Mouse (Mus musculus) stomach, postnatal 0 days (tissue): ENCODE measurements around the gene Adk. TPM values are rescaled to one million over a fixed set of nuclear protein-coding genes. Genes with fewer than 3 reads are reported as not detected.

Source experiments
- ATAC-seq: fragments of 200-750 bp; cut with Nextera tagmentation; 2 replicates; pipeline ENCODE4 v1.8.0; 2017; ENCODE audit not compliant: low FRiP score, low TSS enrichment
- DNase-seq: peaks from one replicate; pipeline ENCODE4 v3.0.0-alpha.2; 2016; ENCODE audit warnings: low spot score
- H3K27ac ChIP-seq: fragments of 300-500 bp; sonication (generic); replicated peaks from 2 replicates; pipeline ENCODE4 v1.5.1; 2014; ENCODE audit warnings: mild to moderate bottlenecking, control low read depth
- H3K27me3 ChIP-seq: fragments of 300-500 bp; sonication (generic); 2 replicates; pipeline ENCODE4 v1.6.1; 2014; ENCODE audit warnings: low read length; ENCODE audit not compliant: control insufficient read depth, insufficient read depth
- H3K36me3 ChIP-seq: fragments of 300-500 bp; sonication (generic); 2 replicates; pipeline ENCODE4 v1.6.1; 2014; ENCODE audit warnings: low read length, mixed read lengths; ENCODE audit not compliant: control insufficient read depth, insufficient read depth
- H3K4me1 ChIP-seq: fragments of 300-500 bp; sonication (generic); replicated peaks from 2 replicates; pipeline ENCODE4 v1.6.1; 2014; ENCODE audit warnings: antibody characterized with exemption; ENCODE audit not compliant: control insufficient read depth, insufficient read depth
- H3K4me2 ChIP-seq: fragments of 300-500 bp; sonication (generic); replicated peaks from 2 replicates; pipeline ENCODE4 v1.6.1; 2014; ENCODE audit warnings: low read depth, mild to moderate bottlenecking, control low read depth, moderate library complexity
- H3K4me3 ChIP-seq: fragments of 300-500 bp; sonication (generic); 2 replicates; pipeline ENCODE4 v1.5.1; 2014; ENCODE audit warnings: low read depth, low read length, control low read depth
- H3K9ac ChIP-seq: fragments of 300-500 bp; sonication (generic); 2 replicates; pipeline ENCODE4 v1.6.1; 2014; ENCODE audit warnings: mild to moderate bottlenecking, low read length, control low read depth, mixed read lengths
- H3K9me3 ChIP-seq: fragments of 300-500 bp; sonication (generic); 2 replicates; pipeline ENCODE4 v1.6.1; 2016; ENCODE audit warnings: low read length; ENCODE audit not compliant: control insufficient read depth
- CTCF ChIP-seq: IDR thresholded peaks from 2 replicates; pipeline ENCODE4 v1.5.1; 2016; ENCODE audit warnings: antibody characterized with exemption, low read depth, mild to moderate bottlenecking, moderate library complexity
- EP300 ChIP-seq: optimal IDR thresholded peaks from 2 replicates; pipeline ENCODE3; 2016; ENCODE audit warnings: antibody characterized with exemption
- WGBS: fragments of 180-500 bp; shearing (Covaris S2); extraction: QIAGEN DNeasy Blood & Tissue Kit; methylation state at CpG from one replicate; pipeline ENCODE4 v1.1.7; 2014; 5-methylcytosine and 5-hydroxymethylcytosine counted together
- polyA plus RNA-seq: library from polyadenylated mRNA; unstranded; fragments of >200 nt; fragmentation: Nextera tagmentation; extraction: Ambion mirVana; gene quantifications from 2 replicates; pipeline ENCODE4 v1.2.1, GENCODE M21; 2015

Adk gene
- polyA plus RNA-seq, 1 experiment from 2014 or later, result 106 TPM

- Histone ChIP-seq H3K27ac (no peak overlapping the region), H3K9ac (no peak overlapping the region), H3K9me3 (no peaks in the 10 kb centered on the region), H3K4me3 (no peak overlapping the region), H3K4me2 (no peak overlapping the region), H3K4me1 (peaks cover 6% of the 10 kb centered on the region; the same call in 1 of the 2 replicates), H3K36me3 (no peaks in the 10 kb centered on the region), H3K27me3 (no peaks in the 10 kb centered on the region)
- DNase-seq (no peak), ATAC-seq (no peak)
- WGBS, result 70% methylated on average over 3 of the region's 3 CpGs
- TF ChIP-seq EP300 (no peak), CTCF (no peak)
These were observed 21.6 kb downstream of the Adk start for GRCm38 (mm10) chr14:21073981-21074380.

- WGBS, result 33% methylated on average over 11 of the region's 11 CpGs
- peak overlapping the region; percentile 86 for H3K4me2 ChIP-seq
- DNase-seq (no peak), ATAC-seq (no peak)
- H3K9ac ChIP-seq, result no peak overlapping the region
- no peaks in the 10 kb centered on the region for H3K36me3 ChIP-seq
- H3K9me3 ChIP-seq, result no peaks in the 10 kb centered on the region
- peak overlapping the region; percentile 89; the same call in 1 of the 2 replicates for H3K27ac ChIP-seq
- H3K4me1 ChIP-seq, result peaks cover 6% of the 10 kb centered on the region; the same call in 1 of the 2 replicates
- no peaks in the 10 kb centered on the region for H3K27me3 ChIP-seq
- H3K4me3 ChIP-seq, result peak overlapping the region; percentile 60
- no peak for TF ChIP-seq EP300
- TF ChIP-seq CTCF, result no peak
These were observed 22.3 kb downstream of the Adk start for GRCm38 (mm10) chr14:21074398-21075320.

- Histone ChIP-seq H3K36me3 (no peaks in the 10 kb centered on the region), H3K4me2 (peak overlapping the region; percentile 86), H3K27ac (peak overlapping the region; percentile 89), H3K4me3 (peak overlapping the region; percentile 60), H3K9ac (peak overlapping the region; percentile 71), H3K4me1 (peaks cover 6% of the 10 kb centered on the region; the same call in 1 of the 2 replicates), H3K9me3 (no peaks in the 10 kb centered on the region), H3K27me3 (no peaks in the 10 kb centered on the region)
- peak; percentile 99 for ATAC-seq
- no peak for TF ChIP-seq EP300
- TF ChIP-seq CTCF, result peak; percentile 22; the same call in 1 of the 2 replicates
- peak; percentile 94 for DNase-seq
- WGBS, result under 1% methylated on average over 55 of the region's 59 CpGs
These were observed 23.6 kb downstream of the Adk start for GRCm38 (mm10) chr14:21075751-21076500.

GRCm38 (mm10) chr14:21076501-21077194 lies 24.3 kb downstream of the Adk start:
- H3K4me1 ChIP-seq, result peaks cover 6% of the 10 kb centered on the region; the same call in 1 of the 2 replicates
- H3K4me3 ChIP-seq, result peak overlapping the region; percentile 60
- TF ChIP-seq CTCF (no peak), EP300 (no peak)
- no peaks in the 10 kb centered on the region for H3K36me3 ChIP-seq
- peak overlapping the region; percentile 71 for H3K9ac ChIP-seq
- H3K9me3 ChIP-seq, result no peaks in the 10 kb centered on the region
- no peaks in the 10 kb centered on the region for H3K27me3 ChIP-seq
- H3K27ac ChIP-seq, result peak overlapping the region; percentile 89; the same call in 1 of the 2 replicates
- ATAC-seq, result peak; percentile 18; the same call in 1 of the 2 replicates
- DNase-seq, result no peak
- peak overlapping the region; percentile 86 for H3K4me2 ChIP-seq
- WGBS, result 29% methylated on average over 7 of the region's 7 CpGs

GRCm38 (mm10) chr14:21077939-21078338 lies 25.6 kb downstream of the Adk start:
- no peak overlapping the region for H3K9ac ChIP-seq

More at GRCm38 (mm10) chr14:21077939-21078338, 25.6 kb downstream of the Adk start:
- DNase-seq (no peak), ATAC-seq (no peak)
- H3K4me3 ChIP-seq, result no peak overlapping the region
- H3K4me2 ChIP-seq, result no peak overlapping the region
- WGBS, result 85% methylated on average over 4 of the region's 4 CpGs
- H3K9me3 ChIP-seq, result no peaks in the 10 kb centered on the region
- no peaks in the 10 kb centered on the region for H3K36me3 ChIP-seq
- H3K27ac ChIP-seq, result no peak overlapping the region
- H3K4me1 ChIP-seq, result peaks cover 6% of the 10 kb centered on the region; the same call in 1 of the 2 replicates
- H3K27me3 ChIP-seq, result no peaks in the 10 kb centered on the region
- TF ChIP-seq CTCF, result no peak
- no peak for TF ChIP-seq EP300
